Mouse (Mus musculus) limb, embryonic 14.5 days (tissue): ENCODE measurements at regions not wholly inside any gene's neighbourhood (a gene's known extent, or its start where the extent isn't known, plus 50 kb on each side); places are given as distances from the start of the nearest gene placed in this dataset.

Experiments
- ATAC-seq: fragments of 200-750 bp; cut with Nextera tagmentation; 2 replicates; pipeline ENCODE4 v1.8.0; 2017; ENCODE audit warnings: low read depth, moderate number of reproducible peaks, moderate TSS enrichment; ENCODE audit not compliant: low FRiP score
- DNase-seq: peaks from one replicate; pipeline ENCODE4 v3.0.0-alpha.2; 2015; ENCODE audit warnings: low spot score
- H3K27ac ChIP-seq: fragments of 300-500 bp; sonication (generic); replicated peaks from 2 replicates; pipeline ENCODE4 v1.5.1; 2014; ENCODE audit warnings: low read depth, mild to moderate bottlenecking, low read length, moderate library complexity, mixed read lengths
- H3K27me3 ChIP-seq: fragments of 300-500 bp; sonication (generic); 2 replicates; pipeline ENCODE4 v1.6.1; 2014; ENCODE audit warnings: low read length, mixed read lengths; ENCODE audit not compliant: control insufficient read depth, insufficient read depth
- H3K36me3 ChIP-seq: fragments of 300-500 bp; sonication (generic); 2 replicates; pipeline ENCODE4 v1.6.1; 2014; ENCODE audit warnings: mild to moderate bottlenecking, low read length, moderate library complexity, mixed read lengths; ENCODE audit not compliant: control insufficient read depth, insufficient read depth
- H3K4me1 ChIP-seq: fragments of 300-500 bp; sonication (generic); 2 replicates; pipeline ENCODE4 v1.6.1; 2014; ENCODE audit warnings: antibody characterized with exemption, low read length, mixed read lengths; ENCODE audit not compliant: control insufficient read depth, insufficient read depth
- H3K4me2 ChIP-seq: fragments of 300-500 bp; sonication (generic); replicated peaks from 2 replicates; pipeline ENCODE4 v1.6.1; 2014; ENCODE audit warnings: low read depth, mild to moderate bottlenecking, low read length, moderate library complexity; ENCODE audit not compliant: severe bottlenecking
- H3K4me3 ChIP-seq: fragments of 300-500 bp; sonication (generic); replicated peaks from 2 replicates; pipeline ENCODE4 v1.5.1; 2014; ENCODE audit warnings: low read length
- H3K9ac ChIP-seq: fragments of 300-500 bp; sonication (generic); 2 replicates; pipeline ENCODE4 v1.6.1; 2014; ENCODE audit warnings: mild to moderate bottlenecking, low read depth, low read length, moderate library complexity; ENCODE audit not compliant: severe bottlenecking
- H3K9me3 ChIP-seq: fragments of 300-500 bp; sonication (generic); 2 replicates; pipeline ENCODE4 v1.6.1; 2016; ENCODE audit warnings: low read length; ENCODE audit not compliant: control insufficient read depth
- POLR2A ChIP-seq: fragments of 200-500 bp; IDR thresholded peaks from 2 replicates; pipeline ENCODE4 v1.8.0; 2012; ENCODE audit warnings: inconsistent platforms, mild to moderate bottlenecking, moderate library complexity, borderline replicate concordance; ENCODE audit not compliant: insufficient read depth, insufficient read length; ENCODE audit errors: extremely low read depth
- WGBS: fragments of 180-500 bp; shearing (Covaris S2); extraction: QIAGEN DNeasy Blood & Tissue Kit; methylation state at CpG from one replicate; pipeline ENCODE4 v1.1.7; 2014; 5-methylcytosine and 5-hydroxymethylcytosine counted together

DNA sequence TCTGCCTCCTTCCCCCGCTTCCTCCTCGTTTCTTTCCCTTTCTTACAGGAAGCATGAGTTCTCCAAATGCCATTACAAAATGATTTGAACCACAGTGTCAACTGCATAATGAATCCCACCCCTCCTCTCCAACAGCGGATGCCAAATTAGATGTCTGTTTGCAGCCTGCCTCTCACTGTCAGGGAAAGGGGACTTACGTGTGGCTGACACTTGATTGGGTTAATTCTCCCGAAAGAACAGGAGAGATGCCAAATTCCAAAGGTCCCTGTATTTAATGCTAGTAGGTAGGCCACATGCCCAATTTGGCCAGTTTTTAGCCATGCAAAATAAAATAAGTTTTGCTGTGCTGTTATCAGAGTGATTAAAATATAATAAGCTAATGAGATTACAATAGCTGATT is 525.9 kb downstream of the Ofcc1 start:
- Histone ChIP-seq H3K9ac (no peak overlapping the region), H3K4me2 (no peak overlapping the region), H3K4me1 (no peaks in the 10 kb centered on the region), H3K9me3 (no peaks in the 10 kb centered on the region), H3K4me3 (no peak overlapping the region), H3K36me3 (no peaks in the 10 kb centered on the region), H3K27me3 (no peaks in the 10 kb centered on the region), H3K27ac (no peak overlapping the region)
- 47% methylated on average over 5 of the region's 5 CpGs for WGBS
- no peak for TF ChIP-seq POLR2A
- ATAC-seq = no peak
- DNase-seq = no peak

- no peak for DNase-seq
- Histone ChIP-seq H3K9ac (no peak overlapping the region), H3K27me3 (no peaks in the 10 kb centered on the region), H3K4me3 (no peak overlapping the region), H3K36me3 (no peaks in the 10 kb centered on the region), H3K4me2 (no peak overlapping the region), H3K27ac (no peak overlapping the region), H3K9me3 (no peaks in the 10 kb centered on the region), H3K4me1 (no peaks in the 10 kb centered on the region)
- no peak for TF ChIP-seq POLR2A
- 84% methylated on average over 9 of the region's 9 CpGs for WGBS
- no peak for ATAC-seq
Observed at GRCm38 (mm10) chr13:39834521-39835245, 526.6 kb downstream of the Ofcc1 start.

- H3K4me2 ChIP-seq = peak overlapping the region; percentile 58
- H3K36me3 ChIP-seq = no peaks in the 10 kb centered on the region
- 0 out of 2 replicates have a peak, but pooled peaks have one; percentile 12 for ATAC-seq
- peak; percentile 14 for DNase-seq
- no peak for TF ChIP-seq POLR2A
- H3K27ac ChIP-seq = no peak overlapping the region
- peaks cover 12% of the 10 kb centered on the region for H3K4me1 ChIP-seq
- H3K27me3 ChIP-seq = no peaks in the 10 kb centered on the region; the same call in 1 of the 2 replicates
- WGBS = 7% methylated on average over 20 of the region's 20 CpGs
- H3K9me3 ChIP-seq = no peaks in the 10 kb centered on the region
- peak overlapping the region; percentile 40; the same call in 1 of the 2 replicates for H3K9ac ChIP-seq
- peak overlapping the region; percentile 33 for H3K4me3 ChIP-seq
Observed at GRCm38 (mm10) chr13:39823965-39824555, 537.2 kb downstream of the Ofcc1 start.

DNA sequence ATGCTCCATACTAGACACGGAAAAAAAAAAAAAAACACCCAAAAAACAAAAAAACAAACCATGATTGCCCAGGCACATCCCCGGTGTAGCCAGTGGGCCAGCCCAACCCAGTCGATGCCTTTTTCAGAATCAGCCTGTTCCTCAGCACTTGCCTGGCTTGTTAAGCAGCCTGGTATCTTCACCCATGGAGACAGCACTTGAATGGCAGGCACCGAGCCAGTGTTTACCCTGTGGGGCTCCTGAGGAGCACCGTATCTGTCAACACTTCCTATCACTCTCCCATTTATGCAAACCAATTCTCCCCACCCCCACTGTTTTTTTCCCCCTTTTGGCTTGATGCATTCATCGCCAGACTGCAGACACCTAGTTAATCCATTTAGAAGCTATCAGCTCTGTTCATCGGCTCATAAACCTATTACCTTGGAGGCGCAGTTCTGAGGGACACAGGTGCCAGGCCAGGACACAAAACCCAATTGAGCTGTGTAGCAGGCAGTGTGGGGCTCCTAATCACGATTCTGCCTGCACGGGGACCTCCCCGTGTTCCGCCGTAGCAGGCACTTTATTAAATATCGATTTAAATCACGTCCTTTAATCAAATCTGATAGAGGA is 537.8 kb downstream of the Ofcc1 start:
- H3K4me1 ChIP-seq = peaks cover 12% of the 10 kb centered on the region
- ATAC-seq (no peak), DNase-seq (no peak)
- WGBS = 14% methylated on average over 15 of the region's 15 CpGs
- H3K36me3 ChIP-seq = no peaks in the 10 kb centered on the region
- H3K9me3 ChIP-seq = no peaks in the 10 kb centered on the region
- peak overlapping the region; percentile 40; the same call in 1 of the 2 replicates for H3K9ac ChIP-seq
- peak overlapping the region; percentile 33 for H3K4me3 ChIP-seq
- H3K27ac ChIP-seq = no peak overlapping the region
- peak overlapping the region; percentile 58 for H3K4me2 ChIP-seq
- no peak for TF ChIP-seq POLR2A
- no peaks in the 10 kb centered on the region; the same call in 1 of the 2 replicates for H3K27me3 ChIP-seq

- ATAC-seq (no peak), DNase-seq (no peak)
- Histone ChIP-seq H3K36me3 (no peaks in the 10 kb centered on the region), H3K9me3 (no peaks in the 10 kb centered on the region), H3K27ac (no peak overlapping the region), H3K27me3 (no peaks in the 10 kb centered on the region), H3K4me2 (no peak overlapping the region), H3K4me1 (no peaks in the 10 kb centered on the region), H3K4me3 (no peak overlapping the region), H3K9ac (no peak overlapping the region)
- TF ChIP-seq POLR2A = no peak
- WGBS = 74% methylated on average over 5 of the region's 5 CpGs
Observed at GRCm38 (mm10) chr13:39774554-39774953, 586.7 kb downstream of the Ofcc1 start.
